Mouse (Mus musculus): ENCODE measurements at regions not wholly inside any gene's neighbourhood (a gene's known extent, or its start where the extent isn't known, plus 50 kb on each side); places are given as distances from the start of the nearest gene placed in this dataset.
"Not testable (repeated sequence)": the region's sequence is repeated elsewhere in the genome, so short reads cannot be mapped to it uniquely, and the experiment has no call there.

GRCm38 (mm10) chr13:31050160-31050788, 76.3 kb downstream of the Gm5447 start:
- no peak for DNase-seq (ENCODE audit: low spot score)

- DNase-seq (ENCODE audit: low spot score): not testable (repeated sequence)
These were observed 77.6 kb downstream of the Gm5447 start for GRCm38 (mm10) chr13:31051586-31051985.

- DNase-seq (ENCODE audit: low spot score): no peak
These were observed 80.4 kb downstream of the Gm5447 start for GRCm38 (mm10) chr13:31054356-31054755.

GRCm38 (mm10) chr13:31055376-31056083, 81.5 kb downstream of the Gm5447 start:
- DNase-seq (ENCODE audit: low spot score): no peak

GRCm38 (mm10) chr13:31056154-31056871, 82.3 kb downstream of the Gm5447 start:
- DNase-seq (ENCODE audit: low spot score): no peak

- DNase-seq (ENCODE audit: low spot score): no peak
These were observed 87.0 kb downstream of the Gm5447 start for GRCm38 (mm10) chr13:31060916-31061431.

- DNase-seq (ENCODE audit: low spot score): no peak
These were observed 94.3 kb downstream of the Gm5447 start for GRCm38 (mm10) chr13:31068343-31068742.

GRCm38 (mm10) chr13:31076541-31076940, 102.5 kb downstream of the Gm5447 start:
- DNase-seq (ENCODE audit: low spot score): no peak

GRCm38 (mm10) chr13:31078751-31079150, 104.7 kb downstream of the Gm5447 start:
- DNase-seq (ENCODE audit: low spot score): no peak

GRCm38 (mm10) chr13:31080215-31080614, 106.2 kb downstream of the Gm5447 start:
- DNase-seq (ENCODE audit: low spot score): no peak

- DNase-seq (ENCODE audit: low spot score): peak; percentile 92
These were observed 108.6 kb downstream of the Gm5447 start for GRCm38 (mm10) chr13:31082448-31083140.

- no peak for DNase-seq (ENCODE audit: low spot score)
These were observed 127.0 kb downstream of the Gm5447 start for GRCm38 (mm10) chr13:31101051-31101450.

GRCm38 (mm10) chr13:31107434-31107833, 133.4 kb downstream of the Gm5447 start:
- DNase-seq (ENCODE audit: low spot score): no peak

- no peak for DNase-seq (ENCODE audit: low spot score)
These were observed 135.2 kb downstream of the Gm5447 start for GRCm38 (mm10) chr13:31109231-31109630.

- DNase-seq (ENCODE audit: low spot score): no peak
These were observed 148.7 kb downstream of the Gm5447 start for GRCm38 (mm10) chr13:31122689-31123088.

- no peak for DNase-seq (ENCODE audit: low spot score)
These were observed 150.7 kb downstream of the Gm5447 start for GRCm38 (mm10) chr13:31124547-31125216.

GRCm38 (mm10) chr13:31132501-31132900, 158.5 kb downstream of the Gm5447 start:
- DNase-seq (ENCODE audit: low spot score): no peak

- no peak for DNase-seq (ENCODE audit: low spot score)
These were observed 165.7 kb downstream of the Gm5447 start for GRCm38 (mm10) chr13:31139686-31140085.

GRCm38 (mm10) chr13:31147323-31147722, 173.3 kb downstream of the Gm5447 start:
- DNase-seq (ENCODE audit: low spot score): no peak

- no peak for DNase-seq (ENCODE audit: low spot score)
These were observed 180.1 kb downstream of the Gm5447 start for GRCm38 (mm10) chr13:31154066-31154465.

GRCm38 (mm10) chr13:31163878-31164495, 190.0 kb downstream of the Gm5447 start:
- no peak for DNase-seq (ENCODE audit: low spot score)
